Mouse (Mus musculus) adrenal gland, adult 18-20 months (tissue): ENCODE measurements around the gene H2-Eb2. TPM values are rescaled to one million over a fixed set of nuclear protein-coding genes. Genes with fewer than 3 reads are reported as not detected.

Experiments used
- DNase-seq, 2 experiments: peaks; one replicate each; pipeline ENCODE4 v3.0.0; 2021 to 2022; ENCODE audit warnings: low spot score in 2 of 2
- long read RNA-seq, 2 experiments: library from polyadenylated mRNA; stranded (forward); transcript quantifications; one replicate each; pipeline ENCODE4 v2.0.0; 2021
- total RNA-seq, 2 experiments: library from RNA; stranded (reverse); gene quantifications; 1 replicate in 1 of 2; 2 replicates in 1 of 2; pipeline ENCODE4 v1.2.3; 2021

Gene H2-Eb2
- total RNA-seq, result not detected
- long read RNA-seq, experiment 1, result 0 reads
- long read RNA-seq, experiment 2, result 0 reads

DNA sequence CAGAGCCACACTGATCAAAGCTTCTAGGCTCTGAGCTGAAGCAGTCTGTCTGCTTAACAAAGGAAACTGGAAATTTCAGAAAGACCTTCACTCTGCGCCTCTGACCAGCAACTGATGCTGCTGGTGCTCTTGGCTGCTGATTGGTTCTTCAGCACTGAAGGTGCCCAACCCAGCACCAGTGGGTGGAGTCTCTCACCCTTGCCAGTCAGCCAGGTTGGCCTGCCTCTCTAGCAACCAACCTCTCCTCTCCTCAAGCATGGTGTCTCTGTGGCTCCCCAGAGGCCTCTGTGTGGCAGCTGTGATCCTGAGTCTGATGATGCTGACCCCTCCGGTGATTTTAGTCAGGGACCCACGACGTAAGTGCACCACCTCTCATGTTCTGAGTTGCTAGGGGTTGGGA, at the start of gene H2-Eb2:
Gene H2-Eb2 (plus strand): TSS at position 230 of the 400 bp plus-strand sequence.
- DNase-seq, result no peak

DNA sequence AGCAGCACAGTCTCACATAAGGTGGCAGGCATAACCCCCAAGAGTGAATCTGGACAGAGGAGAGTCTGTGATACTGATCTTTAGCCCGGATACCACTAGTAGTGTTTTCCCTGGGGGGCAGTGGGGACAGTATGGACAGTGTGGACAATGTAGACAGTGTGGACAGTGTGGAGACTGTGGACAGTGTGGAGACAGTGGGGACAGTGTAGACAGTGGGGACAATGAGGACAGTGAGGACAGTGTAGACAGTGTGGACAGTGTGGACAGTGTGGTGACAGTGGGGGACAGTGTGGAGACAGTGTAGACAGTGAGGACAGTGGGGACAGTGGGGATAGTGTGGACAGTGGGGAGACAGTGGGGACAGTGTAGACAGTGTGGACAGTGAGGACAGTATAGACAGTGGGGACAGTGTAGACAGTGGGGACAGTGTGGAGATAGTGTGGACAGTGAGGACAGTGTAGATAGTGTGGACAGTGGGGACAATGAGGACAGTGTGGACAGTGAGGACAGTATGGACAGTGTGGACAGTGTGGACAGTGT, 44.9 kb upstream of the H2-Eb2 start:
- no peak for DNase-seq

DNA sequence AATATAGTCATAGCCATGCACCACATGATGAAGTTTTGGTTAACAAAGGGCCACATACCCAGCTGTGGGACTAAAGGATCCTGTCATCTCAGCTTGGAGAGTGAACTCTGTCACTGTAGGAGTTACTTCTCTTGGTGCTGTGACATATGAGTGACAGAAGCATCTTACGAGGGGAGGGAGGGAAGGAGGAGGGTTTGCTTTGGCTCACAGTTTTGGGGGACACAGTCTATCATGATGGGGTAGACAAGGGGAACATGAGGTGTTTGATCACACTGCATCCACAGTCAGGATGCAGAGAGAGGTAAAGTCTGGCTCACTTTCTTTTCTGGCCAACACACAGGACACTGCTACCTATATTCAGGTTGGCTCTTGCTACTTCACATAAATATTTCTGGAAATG, 43.6 kb upstream of the H2-Eb2 start:
- DNase-seq, result no peak

GRCm38 (mm10) chr17:34285371-34285770, 40.1 kb upstream of the H2-Eb2 start:
- DNase-seq, result no peak

GRCm38 (mm10) chr17:34285848-34286247, 39.6 kb upstream of the H2-Eb2 start:
- peak in 1 of 2 experiments; percentile 44 for DNase-seq

DNA sequence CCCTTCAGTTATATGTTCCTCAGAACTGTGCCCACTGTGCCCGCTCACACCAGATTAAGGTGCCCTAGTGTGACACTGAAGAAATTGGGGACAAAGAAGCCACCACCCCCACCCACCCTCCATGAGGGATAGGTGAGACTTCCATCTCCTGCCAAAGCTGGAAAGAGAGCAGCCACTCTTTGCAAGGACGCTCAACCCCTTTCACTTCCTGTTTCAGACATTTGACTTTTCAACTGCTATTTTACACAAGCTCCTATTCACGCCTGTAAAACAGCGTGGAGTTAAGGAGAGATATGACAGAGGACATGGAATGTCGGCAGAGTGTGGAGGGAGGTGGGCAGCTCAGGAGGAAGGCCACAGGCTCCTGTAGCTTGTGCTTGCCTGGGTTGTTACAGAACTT, 39.0 kb upstream of the H2-Eb2 start:
- DNase-seq, result no peak

GRCm38 (mm10) chr17:34286999-34287398, 38.5 kb upstream of the H2-Eb2 start:
- no peak for DNase-seq

- DNase-seq, result peak; percentile 78 to 81
Observed at GRCm38 (mm10) chr17:34287648-34288047, 37.8 kb upstream of the H2-Eb2 start, which contains the start of gene H2-Aa. Gene H2-Aa, minus strand, starts transcription at chr17:34287823.

DNA sequence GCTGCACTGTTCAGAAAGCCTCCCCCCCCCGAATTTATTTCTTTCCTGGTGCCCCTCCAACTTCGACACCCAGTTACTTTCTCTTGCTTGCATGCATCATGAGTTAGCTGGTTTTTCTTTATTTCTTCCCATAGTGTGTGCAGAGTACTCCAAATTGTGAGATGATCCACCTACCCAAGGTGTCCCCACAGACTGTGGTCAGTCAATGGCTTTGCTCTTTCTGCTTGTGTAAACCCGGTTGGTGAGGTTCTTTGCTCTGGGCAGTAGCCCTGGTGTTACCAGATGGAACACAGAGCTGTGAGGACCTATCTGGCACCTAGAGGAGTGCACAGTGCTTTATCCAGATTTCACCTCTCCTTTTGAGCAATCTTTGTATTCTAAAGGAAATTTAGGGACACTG, 37.3 kb upstream of the H2-Eb2 start:
- DNase-seq, result no peak

GRCm38 (mm10) chr17:34291609-34292008, 33.9 kb upstream of the H2-Eb2 start:
- DNase-seq, result peak; percentile 53 to 76

DNA sequence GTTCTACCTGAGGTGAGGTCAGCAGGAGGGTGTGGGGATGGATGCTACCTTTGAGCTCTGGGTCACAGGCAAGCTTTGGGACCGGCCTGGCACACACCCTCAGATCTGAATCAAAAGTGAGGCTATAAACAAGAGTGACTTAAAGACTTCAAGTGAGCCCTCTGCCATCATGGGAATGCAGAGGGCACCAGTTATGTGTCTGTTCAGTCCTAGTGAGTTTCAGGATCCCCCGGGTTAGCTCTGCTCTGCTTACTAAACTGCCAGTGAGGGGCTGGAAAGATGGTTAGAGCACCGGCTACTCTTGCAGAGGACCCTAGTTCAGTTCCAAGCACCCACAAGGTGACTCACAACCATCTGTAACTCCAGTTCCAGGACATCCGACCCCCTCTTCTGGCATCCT, 32.9 kb upstream of the H2-Eb2 start:
- DNase-seq, result no peak

DNA sequence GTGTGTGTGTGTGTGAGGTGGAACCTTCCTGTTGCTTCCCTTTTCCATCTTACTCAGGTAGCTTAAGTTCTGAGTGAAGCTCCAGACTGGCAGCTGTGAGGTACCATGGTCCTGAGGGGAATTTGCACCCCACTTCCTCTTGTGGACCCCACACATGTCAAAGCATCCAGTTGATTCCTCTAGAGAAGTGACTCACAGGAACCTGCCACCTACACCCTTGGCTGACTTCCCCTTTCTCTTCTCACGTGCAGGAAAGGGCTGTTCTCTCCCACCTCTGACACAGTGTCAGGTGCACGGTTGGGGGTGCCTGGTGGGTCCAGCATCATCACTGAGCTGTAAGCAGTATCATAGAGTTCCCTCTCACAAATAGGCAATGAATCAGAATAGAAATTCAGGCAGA, 31.9 kb upstream of the H2-Eb2 start:
- DNase-seq, result no peak

- DNase-seq, result no peak
Observed at GRCm38 (mm10) chr17:34294249-34294648, 31.2 kb upstream of the H2-Eb2 start.

DNA sequence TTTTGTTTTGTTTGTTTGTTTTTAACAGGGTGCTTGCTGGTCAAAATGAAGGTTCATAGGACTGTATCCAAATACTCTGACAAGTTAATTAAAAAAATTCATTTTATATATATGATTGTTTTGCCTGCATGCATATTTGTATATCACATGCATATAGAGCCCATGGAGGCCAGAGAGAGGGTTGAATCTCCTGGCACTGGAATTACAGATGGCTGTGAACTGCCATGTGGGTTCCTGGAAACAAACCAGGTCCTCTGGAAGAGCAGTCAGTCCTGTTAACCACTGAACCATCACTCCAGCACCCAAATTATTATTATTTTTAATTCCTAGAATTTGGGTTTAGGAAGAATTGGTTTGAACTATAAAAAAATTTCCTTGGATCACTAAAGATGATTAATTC, 30.2 kb upstream of the H2-Eb2 start:
- no peak for DNase-seq

DNA sequence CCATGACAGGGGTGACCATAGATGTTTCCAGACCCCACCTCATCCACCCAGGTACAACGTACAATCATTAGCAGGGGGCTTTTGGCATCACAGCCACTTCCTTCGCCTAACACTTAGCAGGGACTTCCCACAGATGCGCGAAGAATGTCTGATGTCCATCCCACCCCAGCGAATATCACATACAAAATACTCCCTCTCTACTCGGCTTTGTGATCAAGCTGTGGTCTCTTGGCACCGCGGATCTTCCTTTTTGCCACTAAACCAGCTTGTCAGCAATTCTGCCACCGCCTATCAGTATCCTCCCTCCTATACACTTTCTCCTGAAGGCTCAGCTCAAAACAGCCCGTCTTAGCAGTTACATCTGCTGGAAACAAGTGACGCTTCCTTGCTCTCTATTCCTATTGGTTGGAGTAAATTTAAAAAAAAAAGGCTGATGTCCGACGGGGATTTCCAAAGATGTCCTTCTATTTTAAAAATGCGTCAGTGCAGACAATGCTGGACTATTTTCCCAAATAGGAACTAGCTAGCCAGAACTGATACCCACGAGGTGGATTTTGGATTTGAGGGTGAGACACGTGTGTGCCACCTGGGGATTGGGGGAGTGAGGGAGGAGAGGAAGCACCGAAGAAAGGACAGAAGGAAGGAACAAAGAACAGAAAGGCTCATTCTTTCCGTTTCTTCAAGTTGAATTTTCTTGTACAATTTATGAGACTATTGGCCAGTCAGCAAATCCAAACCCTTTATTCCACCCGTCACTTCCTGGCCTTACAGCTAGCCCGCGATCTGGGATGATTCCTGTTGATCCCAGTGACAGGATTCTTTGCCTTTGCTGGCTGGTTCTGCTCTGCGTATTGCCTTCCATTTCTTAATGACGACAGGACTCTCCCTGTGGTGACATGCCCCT, 29.3 kb upstream of the H2-Eb2 start:
- peak in 1 of 2 experiments; percentile 28 for DNase-seq

- DNase-seq, result no peak
Observed at GRCm38 (mm10) chr17:34299356-34299755, 26.1 kb upstream of the H2-Eb2 start.

- DNase-seq, result no peak
Observed at GRCm38 (mm10) chr17:34300071-34300470, 25.4 kb upstream of the H2-Eb2 start.

DNA sequence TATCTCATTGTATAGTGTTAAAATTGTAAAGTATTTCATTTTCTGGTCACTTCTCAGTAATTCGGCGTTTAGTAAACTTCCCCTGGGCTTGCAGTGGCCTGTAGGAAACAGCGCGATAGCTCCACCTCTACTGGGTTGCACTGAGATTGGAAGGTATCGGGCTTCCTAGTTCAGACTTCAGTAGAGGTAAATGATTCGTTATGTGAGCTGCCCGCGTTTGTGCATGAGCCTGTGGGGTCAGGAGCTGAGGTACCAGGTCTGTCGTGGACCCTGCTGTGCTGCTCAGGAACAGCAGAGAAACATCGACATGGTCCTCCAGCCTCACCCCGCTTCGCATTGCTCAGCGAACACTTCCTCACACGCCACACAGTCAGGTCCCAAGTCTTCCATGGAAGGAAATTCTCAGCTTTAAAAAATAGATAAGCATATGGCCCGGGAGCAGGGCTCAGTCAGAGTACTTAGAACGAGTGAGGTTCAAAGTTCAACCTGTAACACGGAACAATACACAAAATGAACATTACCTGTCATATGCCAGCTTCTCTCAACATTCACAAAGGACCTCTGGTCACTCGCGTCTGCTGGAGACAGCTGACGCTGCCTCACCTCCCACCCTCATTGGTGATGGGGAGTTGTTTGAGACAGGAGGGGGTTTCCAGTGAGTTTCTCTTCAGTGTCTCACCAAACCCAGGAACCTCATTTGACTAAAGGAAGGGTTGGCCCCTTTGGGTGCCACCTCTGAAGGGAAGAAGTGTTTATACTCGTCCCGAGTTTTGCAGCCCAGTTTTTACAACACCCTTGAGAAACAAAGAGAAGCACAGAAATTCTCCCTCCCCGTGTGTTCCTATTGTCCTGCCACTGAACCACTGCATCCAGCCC, 24.5 kb upstream of the H2-Eb2 start:
- no peak for DNase-seq

DNA sequence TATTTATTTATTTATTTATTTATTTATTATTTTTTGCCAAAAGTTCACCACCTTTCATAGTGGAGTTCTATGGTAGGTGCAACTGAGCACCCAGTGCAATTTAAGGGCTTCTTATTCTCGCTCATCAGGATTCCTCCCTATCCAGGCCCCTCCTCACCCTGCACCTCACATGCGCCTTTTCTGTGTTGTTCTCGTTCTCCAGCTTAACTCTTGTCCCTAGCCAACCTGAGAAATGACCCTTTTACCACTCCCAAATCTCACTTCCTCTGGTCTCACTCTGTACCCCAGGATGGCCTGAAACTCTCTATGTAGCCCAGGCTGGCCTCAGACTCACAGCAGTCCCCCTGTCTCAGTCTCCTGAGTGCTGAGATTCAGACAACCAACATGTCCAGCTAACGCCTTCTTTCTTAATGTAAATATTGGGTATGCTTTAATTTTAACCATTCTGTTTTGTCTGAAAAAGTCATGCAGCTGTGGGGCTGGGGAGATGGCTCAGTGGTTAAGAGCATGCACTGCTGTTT, 23.7 kb upstream of the H2-Eb2 start:
- no peak for DNase-seq

DNA sequence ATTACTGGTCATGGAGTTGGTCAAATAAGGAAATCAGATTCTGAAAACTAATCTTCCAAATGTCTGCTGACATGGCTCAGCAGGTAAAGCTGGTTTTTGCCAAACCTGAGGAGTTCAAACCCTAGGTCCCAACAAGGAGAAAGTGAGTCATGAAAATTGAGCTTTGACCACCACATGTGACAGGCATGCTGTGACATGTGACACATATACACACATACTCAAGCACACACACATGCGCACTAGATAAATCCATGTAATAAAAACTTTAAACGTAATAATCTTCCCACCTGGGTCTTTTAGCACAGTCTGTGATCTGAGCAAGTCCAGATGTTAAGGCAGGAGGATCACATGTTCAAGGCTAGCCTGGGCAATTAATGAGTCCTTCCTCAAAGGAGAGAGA, 21.7 kb upstream of the H2-Eb2 start:
- no peak for DNase-seq

GRCm38 (mm10) chr17:34304751-34305150, 20.7 kb upstream of the H2-Eb2 start:
- DNase-seq, result peak; percentile 40 to 48
